Mouse (Mus musculus) lung, adult 2 months (tissue): ENCODE data around the gene Mark1.

Source experiments
- CTCF ChIP-seq: fragments of 200-500 bp; IDR thresholded peaks from 2 replicates; pipeline ENCODE4 v1.5.1; 2011; ENCODE audit warnings: mild to moderate bottlenecking, low read length, control low read depth; ENCODE audit not compliant: insufficient read depth
- POLR2A ChIP-seq: fragments of 200-500 bp; IDR thresholded peaks from 2 replicates; pipeline ENCODE4 v1.6.1; 2011; ENCODE audit warnings: low read depth, mild to moderate bottlenecking, control low read depth, low read length, borderline replicate concordance; ENCODE audit errors: extremely low read depth

DNA sequence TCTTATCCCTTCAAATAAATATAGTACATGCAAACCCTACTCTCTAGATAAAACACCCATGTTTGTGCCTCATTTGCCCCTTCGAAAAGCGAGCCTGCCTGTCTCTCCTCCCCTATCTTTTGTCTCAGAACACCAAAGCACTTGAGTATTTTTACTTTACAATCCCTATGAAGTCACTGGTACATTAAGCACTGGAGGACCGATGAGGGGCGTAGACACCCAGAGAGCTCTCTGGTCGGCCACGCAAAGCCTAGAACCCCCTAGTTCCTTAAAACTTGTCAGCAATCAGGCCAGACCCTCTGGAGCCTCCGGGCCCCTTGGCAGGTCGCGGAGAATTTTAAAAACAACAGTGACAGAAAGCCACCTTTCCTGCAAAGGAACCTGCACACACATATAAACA, 1.2 kb downstream of the Mark1 start:
- TF ChIP-seq CTCF (no peak), POLR2A (no peak)
